Mouse (Mus musculus): ENCODE measurements around the gene Spaca4.

Spaca4 gene

GRCm38 (mm10) chr7:45726419-45726818 lies 806 bp upstream of the Spaca4 start:
- no peak for DNase-seq

GRCm38 (mm10) chr7:45725151-45725550 lies 462 bp downstream of the Spaca4 start:
- DNase-seq = no peak

- DNase-seq = no peak
These were observed 1.8 kb downstream of the Spaca4 start for GRCm38 (mm10) chr7:45723781-45724180.

GRCm38 (mm10) chr7:45723301-45723700 lies 2.3 kb downstream of the Spaca4 start:
- no peak for DNase-seq

GRCm38 (mm10) chr7:45722348-45722713 lies 3.3 kb downstream of the Spaca4 start:
- DNase-seq = no peak

GRCm38 (mm10) chr7:45721642-45722347 lies 3.8 kb downstream of the Spaca4 start:
- no peak for DNase-seq

GRCm38 (mm10) chr7:45721234-45721571 lies 4.4 kb downstream of the Spaca4 start:
- no peak for DNase-seq

- DNase-seq = no peak
These were observed 5.0 kb downstream of the Spaca4 start, which contains the start of gene Fam83e for GRCm38 (mm10) chr7:45720413-45721233. Fam83e (plus strand) TSS chr7:45721212.

- DNase-seq = no peak
These were observed 5.7 kb downstream of the Spaca4 start for GRCm38 (mm10) chr7:45719738-45720412.

- DNase-seq = no peak
These were observed 6.4 kb downstream of the Spaca4 start for GRCm38 (mm10) chr7:45719180-45719579.

GRCm38 (mm10) chr7:45718331-45718730 lies 7.3 kb downstream of the Spaca4 start:
- no peak for DNase-seq

- DNase-seq = peak; percentile 98
These were observed 7.7 kb downstream of the Spaca4 start, which contains the start of gene Sphk2 for GRCm38 (mm10) chr7:45717918-45718297. Sphk2 (minus strand) TSS chr7:45718002.

GRCm38 (mm10) chr7:45716952-45717917 lies 8.4 kb downstream of the Spaca4 start:
- DNase-seq = no peak

- DNase-seq = no peak
These were observed 9.2 kb downstream of the Spaca4 start for GRCm38 (mm10) chr7:45716460-45716857.

- DNase-seq = no peak
These were observed 9.7 kb downstream of the Spaca4 start for GRCm38 (mm10) chr7:45715741-45716459.

- peak; percentile 99 for DNase-seq
These were observed 10.4 kb downstream of the Spaca4 start, which contains the start of gene Rpl18 for GRCm38 (mm10) chr7:45715090-45715708. Rpl18 (plus strand) TSS chr7:45715457.

GRCm38 (mm10) chr7:45714630-45715089 lies 11.0 kb downstream of the Spaca4 start:
- no peak for DNase-seq

GRCm38 (mm10) chr7:45713881-45714520 lies 11.6 kb downstream of the Spaca4 start:
- no peak for DNase-seq

GRCm38 (mm10) chr7:45713396-45713795 lies 12.2 kb downstream of the Spaca4 start:
- DNase-seq = no peak

- no peak for DNase-seq
These were observed 13.4 kb downstream of the Spaca4 start for GRCm38 (mm10) chr7:45712022-45712757.

Data from thymus, postnatal 14 days (tissue).